Mouse (Mus musculus) midbrain, postnatal 0 days (tissue): ENCODE results near the gene 1700011L22Rik. TPM values are rescaled to one million over a fixed set of nuclear protein-coding genes. Genes with fewer than 3 reads are reported as not detected.
A peak's percentile ranks its signal among the peaks of the same experiment; 100 is the strongest.

Experiments
- ATAC-seq: fragments of 200-750 bp; cut with Nextera tagmentation; 2 replicates; pipeline ENCODE4 v1.8.0; 2017; ENCODE audit warnings: moderate number of reproducible peaks, mild to moderate bottlenecking, moderate TSS enrichment, moderate library complexity; ENCODE audit not compliant: low FRiP score
- DNase-seq: peaks from one replicate; pipeline ENCODE4 v3.0.0-alpha.2; 2015; ENCODE audit warnings: low spot score
- H3K27ac ChIP-seq: fragments of 300-500 bp; sonication (generic); 2 replicates; pipeline ENCODE4 v1.5.1; 2014; ENCODE audit warnings: low read depth, mild to moderate bottlenecking, low read length, mixed read lengths
- H3K27me3 ChIP-seq: fragments of 300-500 bp; sonication (generic); 2 replicates; pipeline ENCODE4 v1.6.1; 2014; ENCODE audit warnings: low read length, control low read depth, mixed read lengths; ENCODE audit not compliant: insufficient read depth
- H3K36me3 ChIP-seq: fragments of 300-500 bp; sonication (generic); 2 replicates; pipeline ENCODE4 v1.6.1; 2014; ENCODE audit warnings: low read length, control low read depth, mixed read lengths; ENCODE audit not compliant: insufficient read depth
- H3K4me1 ChIP-seq: fragments of 300-500 bp; sonication (generic); 2 replicates; pipeline ENCODE4 v1.6.1; 2014; ENCODE audit warnings: mild to moderate bottlenecking, control low read depth, antibody characterized with exemption, low read length, mixed read lengths; ENCODE audit not compliant: insufficient read depth
- H3K4me2 ChIP-seq: fragments of 300-500 bp; sonication (generic); 2 replicates; pipeline ENCODE4 v1.6.1; 2014; ENCODE audit warnings: low read depth, mild to moderate bottlenecking, low read length, mixed read lengths; ENCODE audit not compliant: poor library complexity, severe bottlenecking
- H3K4me3 ChIP-seq: fragments of 300-500 bp; sonication (generic); 2 replicates; pipeline ENCODE4 v1.5.1; 2014; ENCODE audit warnings: low read depth, mild to moderate bottlenecking, low read length, moderate library complexity
- H3K9ac ChIP-seq: fragments of 300-500 bp; sonication (generic); replicated peaks from 2 replicates; pipeline ENCODE4 v1.6.1; 2014; ENCODE audit warnings: mild to moderate bottlenecking, low read length, moderate library complexity, mixed read lengths; ENCODE audit not compliant: poor library complexity, severe bottlenecking
- H3K9me3 ChIP-seq: fragments of 300-500 bp; sonication (generic); 2 replicates; pipeline ENCODE4 v1.6.1; 2016; ENCODE audit warnings: low read length, control low read depth
- CTCF ChIP-seq: IDR thresholded peaks from 2 replicates; pipeline ENCODE4 v1.5.1; 2016; ENCODE audit warnings: antibody characterized with exemption, mild to moderate bottlenecking
- WGBS: fragments of 180-500 bp; shearing (Covaris S2); extraction: QIAGEN DNeasy Blood & Tissue Kit; methylation state at CpG from one replicate; pipeline ENCODE4 v1.1.7; 2014; 5-methylcytosine and 5-hydroxymethylcytosine counted together
- polyA plus RNA-seq: library from polyadenylated mRNA; unstranded; fragments of >200 nt; fragmentation: Nextera tagmentation; extraction: Ambion mirVana; gene quantifications from 2 replicates; pipeline ENCODE4 v1.2.1, GENCODE M21; 2015
- total RNA-seq: library from RNA; depleted of rRNA; stranded (reverse); fragments of >200 nt; gene quantifications from 2 replicates; pipeline ENCODE4 v1.2.3, GENCODE M21; 2014

1700011L22Rik gene
- total and polyA plus RNA-seq, 2 experiments from 2014 or later: not detected

DNA sequence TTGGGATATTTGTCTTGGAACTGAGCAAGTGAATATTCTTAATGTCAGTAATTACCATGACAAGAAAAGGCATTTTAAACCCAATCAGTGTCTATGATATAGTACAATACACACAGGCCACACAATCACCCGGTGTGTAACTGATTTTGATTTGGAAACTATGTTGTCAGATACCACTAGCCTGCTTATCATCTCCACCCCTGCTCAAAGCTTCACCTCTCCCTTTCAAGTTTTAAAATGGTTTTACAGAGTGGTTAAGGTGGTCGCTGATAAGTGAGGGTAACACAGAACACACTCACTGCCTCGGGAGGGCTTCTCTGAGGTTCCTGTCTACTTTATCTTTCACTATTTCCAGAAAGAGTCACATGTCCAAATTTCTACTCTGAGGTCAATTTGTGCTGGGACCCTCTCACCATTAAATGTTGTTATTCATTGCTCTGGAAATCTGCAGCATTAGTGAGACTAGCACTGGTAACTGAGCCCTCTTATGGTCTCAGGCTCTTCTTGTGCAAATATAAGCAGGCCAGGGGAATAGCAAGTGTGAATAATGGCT is 44.4 kb upstream of the 1700011L22Rik start:
- no peak for TF ChIP-seq CTCF
- DNase-seq (no peak), ATAC-seq (no peak)
- peaks cover 9% of the 10 kb centered on the region for H3K4me1 ChIP-seq
- no peaks in the 10 kb centered on the region for H3K9me3 ChIP-seq
- peak overlapping the region; percentile 36; the same call in 1 of the 2 replicates for H3K9ac ChIP-seq
- H3K4me3 ChIP-seq: no peak overlapping the region
- H3K4me2 ChIP-seq: no peak overlapping the region
- H3K27me3 ChIP-seq: no peaks in the 10 kb centered on the region
- no peaks in the 10 kb centered on the region for H3K36me3 ChIP-seq
- H3K27ac ChIP-seq: no peak overlapping the region
- 90% methylated on average over 3 of the region's 3 CpGs for WGBS

DNA sequence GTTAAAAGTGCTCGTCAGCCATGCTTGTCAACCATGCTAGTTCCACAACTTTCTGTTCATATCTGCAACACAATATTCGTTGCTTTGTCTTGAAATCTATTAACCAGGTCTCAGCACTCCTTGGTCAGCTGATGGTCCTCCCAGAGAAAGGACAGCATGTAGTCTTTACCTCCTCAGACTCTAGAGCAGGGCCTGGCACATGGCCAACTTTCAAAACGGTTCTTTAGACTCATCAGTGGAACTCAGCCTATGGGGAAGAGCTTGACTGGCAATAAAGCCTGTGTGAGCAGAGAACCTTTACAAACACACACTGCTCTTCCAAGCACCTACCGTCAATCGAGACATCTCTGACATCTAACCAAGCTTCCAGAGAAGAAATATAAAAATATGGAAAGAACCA is 41.2 kb upstream of the 1700011L22Rik start:
- no peak for TF ChIP-seq CTCF
- Histone ChIP-seq H3K9ac (no peak overlapping the region), H3K4me1 (peaks cover 5% of the 10 kb centered on the region), H3K36me3 (no peaks in the 10 kb centered on the region), H3K27ac (no peak overlapping the region), H3K4me3 (no peak overlapping the region), H3K27me3 (no peaks in the 10 kb centered on the region), H3K9me3 (no peaks in the 10 kb centered on the region), H3K4me2 (no peak overlapping the region)
- 80% methylated on average over 5 of the region's 5 CpGs for WGBS
- no peak for ATAC-seq
- no peak for DNase-seq

DNA sequence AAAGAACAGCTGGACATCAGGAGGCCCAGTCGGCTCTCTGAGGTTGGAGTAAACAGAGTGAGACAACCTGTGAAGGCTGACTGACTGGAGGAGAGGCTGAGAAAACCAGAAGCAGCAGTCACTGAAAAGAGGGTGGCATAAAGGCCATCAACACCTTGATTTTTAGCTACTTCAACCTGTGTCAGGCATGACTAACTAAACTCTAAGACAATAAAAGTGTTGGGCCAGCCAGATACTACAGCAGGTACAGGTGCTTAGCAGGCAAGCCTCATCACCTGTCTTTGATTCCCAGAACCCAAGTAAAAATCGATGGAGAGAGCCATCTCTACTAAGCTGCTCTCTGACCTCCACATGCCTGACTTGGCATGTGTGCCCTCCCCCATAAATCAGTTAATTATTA is 40.3 kb upstream of the 1700011L22Rik start:
- Histone ChIP-seq H3K27ac (no peak overlapping the region), H3K4me2 (no peak overlapping the region), H3K4me3 (no peak overlapping the region), H3K36me3 (no peaks in the 10 kb centered on the region), H3K9me3 (no peaks in the 10 kb centered on the region), H3K4me1 (peaks cover 5% of the 10 kb centered on the region), H3K27me3 (no peaks in the 10 kb centered on the region), H3K9ac (no peak overlapping the region)
- no peak for DNase-seq
- WGBS: 56% methylated on average over 2 of the region's 2 CpGs
- no peak for ATAC-seq
- TF ChIP-seq CTCF: no peak

DNA sequence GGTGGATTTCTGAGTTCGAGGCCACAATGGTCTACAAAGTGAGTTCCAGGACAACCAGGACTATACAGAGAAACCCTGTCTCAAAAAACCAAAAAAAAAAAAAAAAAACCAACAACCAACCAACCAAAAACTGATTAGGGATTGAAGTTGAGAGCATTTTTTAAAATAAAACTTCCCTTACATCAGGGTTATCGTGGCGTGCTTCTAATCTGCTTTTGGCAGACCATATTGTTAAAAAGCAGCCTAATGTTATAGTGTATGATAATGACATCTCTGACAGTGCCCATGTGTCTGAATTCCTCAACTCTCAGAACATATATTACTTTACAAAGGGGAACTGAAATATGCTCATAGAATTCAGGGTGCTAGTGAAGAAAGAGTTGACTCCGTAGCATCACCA is 39.9 kb upstream of the 1700011L22Rik start:
- H3K4me1 ChIP-seq: peaks cover 3% of the 10 kb centered on the region
- H3K4me3 ChIP-seq: no peak overlapping the region
- ATAC-seq (no peak), DNase-seq (no peak)
- WGBS: 95% methylated on average over 4 of the region's 4 CpGs
- H3K4me2 ChIP-seq: no peak overlapping the region
- no peak overlapping the region for H3K27ac ChIP-seq
- no peak for TF ChIP-seq CTCF
- H3K9ac ChIP-seq: no peak overlapping the region
- no peaks in the 10 kb centered on the region for H3K9me3 ChIP-seq
- no peaks in the 10 kb centered on the region for H3K36me3 ChIP-seq
- no peaks in the 10 kb centered on the region for H3K27me3 ChIP-seq

DNA sequence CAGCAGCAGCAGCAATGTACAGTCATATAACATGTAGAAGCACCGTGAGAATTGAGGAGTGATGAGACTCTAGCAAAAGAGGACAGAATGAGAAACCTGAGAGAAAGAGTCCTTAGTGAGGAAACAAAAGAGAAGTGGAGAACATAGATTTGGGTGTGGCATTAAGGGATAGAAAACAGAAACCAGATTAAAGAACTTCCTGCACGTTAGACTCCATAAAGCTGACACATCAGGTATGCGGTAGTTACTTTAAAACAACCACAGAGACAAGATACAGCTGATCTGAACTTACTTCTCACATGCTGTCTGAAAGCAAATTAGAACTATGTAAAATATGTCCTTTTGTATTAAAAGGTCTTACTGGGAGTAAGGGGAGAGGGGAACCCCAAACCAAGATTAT is 38.1 kb upstream of the 1700011L22Rik start:
- 96% methylated on average over 3 of the region's 3 CpGs for WGBS
- H3K9me3 ChIP-seq: no peaks in the 10 kb centered on the region
- no peak overlapping the region for H3K27ac ChIP-seq
- H3K27me3 ChIP-seq: no peaks in the 10 kb centered on the region
- no peaks in the 10 kb centered on the region for H3K4me1 ChIP-seq
- no peak overlapping the region for H3K4me3 ChIP-seq
- H3K36me3 ChIP-seq: no peaks in the 10 kb centered on the region
- ATAC-seq (no peak), DNase-seq (no peak)
- TF ChIP-seq CTCF: no peak
- no peak overlapping the region for H3K4me2 ChIP-seq
- H3K9ac ChIP-seq: no peak overlapping the region

DNA sequence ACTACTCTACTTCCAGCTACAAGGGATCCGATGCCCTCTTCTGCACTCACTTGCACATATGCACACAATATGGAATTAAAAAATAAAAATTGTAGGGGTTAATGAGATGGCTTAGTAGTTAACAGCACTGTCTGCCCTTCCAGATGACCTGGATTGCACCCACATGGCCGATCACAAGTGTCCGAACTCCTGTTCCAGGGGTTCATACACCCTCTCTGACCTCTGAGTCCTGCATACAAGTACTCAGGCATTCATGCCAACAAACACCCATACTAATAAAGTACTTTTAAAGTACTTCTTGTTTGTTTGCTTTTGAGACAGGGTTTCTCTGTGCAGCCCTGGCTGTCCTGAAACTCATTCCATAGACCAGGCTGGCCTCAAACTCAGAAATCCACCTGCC is 36.3 kb upstream of the 1700011L22Rik start:
- Histone ChIP-seq H3K36me3 (peaks cover 7% of the 10 kb centered on the region; the same call in 1 of the 2 replicates), H3K4me1 (no peaks in the 10 kb centered on the region), H3K4me2 (no peak overlapping the region), H3K27me3 (no peaks in the 10 kb centered on the region), H3K9ac (no peak overlapping the region), H3K9me3 (no peaks in the 10 kb centered on the region), H3K27ac (no peak overlapping the region), H3K4me3 (no peak overlapping the region)
- ATAC-seq (no peak), DNase-seq (no peak)
- WGBS: 100% methylated on average over 3 of the region's 3 CpGs
- no peak for TF ChIP-seq CTCF
